Mouse (Mus musculus): ENCODE measurements around the gene Phlda2.

DNA sequence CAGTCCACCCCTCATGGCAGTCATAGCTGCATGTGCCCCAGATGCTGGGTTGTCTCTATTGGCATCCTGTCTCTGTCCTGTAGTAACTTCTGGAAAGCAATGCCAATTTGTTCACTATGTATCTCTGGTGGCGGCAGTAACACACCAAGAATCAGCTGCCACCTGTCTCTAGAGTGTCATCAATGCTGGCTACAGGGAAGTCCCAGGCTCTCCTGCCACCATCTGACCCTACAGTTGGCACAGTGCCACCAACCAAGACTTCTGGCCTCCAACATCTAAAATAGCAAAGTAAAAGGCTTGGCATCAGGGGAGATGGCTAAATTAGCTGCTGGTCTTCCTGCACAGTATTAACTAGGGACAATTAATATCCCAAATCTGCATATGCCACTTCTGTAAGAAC is 29.5 kb upstream of the Phlda2 start:
- no peak for TF ChIP-seq CTCF (conservative IDR thresholded peaks at IDR 0.05; ENCODE audit: low read length)
- no peak for TF ChIP-seq NANOG (IDR thresholded peaks at IDR 0.05; ENCODE audit: borderline replicate concordance, low read length)

Data from E14TG2a.4 (cell line).